Mouse (Mus musculus): ENCODE data around the gene Tia1. TPM values are rescaled to one million over a fixed set of nuclear protein-coding genes. Genes with fewer than 3 reads are reported as not detected.

Tia1 gene
- 10 to 100 TPM; 40.2 to 55.5 TPM for total RNA-seq (2023)

DNA sequence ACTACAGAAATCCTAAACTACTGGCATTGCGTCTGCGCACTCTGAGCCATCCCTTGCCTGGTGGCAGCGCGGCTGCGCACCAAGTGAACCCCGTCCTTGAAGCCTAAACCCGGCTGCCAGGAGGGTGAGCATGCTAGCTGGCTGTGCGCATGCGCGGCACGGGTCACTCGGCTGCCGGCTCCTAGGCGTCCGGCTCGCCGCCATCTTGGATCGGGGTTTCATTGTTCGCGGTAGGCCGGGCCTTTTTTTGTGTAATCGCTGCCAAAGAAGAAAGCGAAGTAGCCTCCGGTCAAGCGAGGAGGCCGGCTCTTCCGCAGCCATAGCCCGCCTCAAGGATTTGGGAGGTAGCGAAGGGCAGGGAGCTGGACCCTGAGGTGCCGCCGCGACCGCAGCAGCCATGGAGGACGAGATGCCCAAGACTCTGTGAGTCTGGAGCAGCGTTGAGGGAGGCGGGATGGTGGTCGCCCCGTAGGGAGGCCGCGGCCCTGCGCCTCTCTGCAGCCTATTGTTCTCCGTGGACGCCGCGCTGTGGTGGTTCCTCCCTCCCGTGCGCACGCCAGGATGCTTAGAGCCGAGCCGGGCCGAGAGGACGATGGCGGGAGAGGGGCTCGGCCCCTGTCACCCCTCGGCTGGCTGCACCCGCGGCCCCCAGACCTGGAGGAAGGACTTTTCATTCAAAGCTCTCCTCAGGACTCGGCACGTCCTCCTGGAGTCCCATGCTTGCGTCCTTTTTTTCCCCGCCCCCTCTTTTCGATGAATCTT, at the start of gene Tia1:
TSS of gene Tia1 (plus strand) at position 120 of the 762 bp plus-strand sequence.

DNA sequence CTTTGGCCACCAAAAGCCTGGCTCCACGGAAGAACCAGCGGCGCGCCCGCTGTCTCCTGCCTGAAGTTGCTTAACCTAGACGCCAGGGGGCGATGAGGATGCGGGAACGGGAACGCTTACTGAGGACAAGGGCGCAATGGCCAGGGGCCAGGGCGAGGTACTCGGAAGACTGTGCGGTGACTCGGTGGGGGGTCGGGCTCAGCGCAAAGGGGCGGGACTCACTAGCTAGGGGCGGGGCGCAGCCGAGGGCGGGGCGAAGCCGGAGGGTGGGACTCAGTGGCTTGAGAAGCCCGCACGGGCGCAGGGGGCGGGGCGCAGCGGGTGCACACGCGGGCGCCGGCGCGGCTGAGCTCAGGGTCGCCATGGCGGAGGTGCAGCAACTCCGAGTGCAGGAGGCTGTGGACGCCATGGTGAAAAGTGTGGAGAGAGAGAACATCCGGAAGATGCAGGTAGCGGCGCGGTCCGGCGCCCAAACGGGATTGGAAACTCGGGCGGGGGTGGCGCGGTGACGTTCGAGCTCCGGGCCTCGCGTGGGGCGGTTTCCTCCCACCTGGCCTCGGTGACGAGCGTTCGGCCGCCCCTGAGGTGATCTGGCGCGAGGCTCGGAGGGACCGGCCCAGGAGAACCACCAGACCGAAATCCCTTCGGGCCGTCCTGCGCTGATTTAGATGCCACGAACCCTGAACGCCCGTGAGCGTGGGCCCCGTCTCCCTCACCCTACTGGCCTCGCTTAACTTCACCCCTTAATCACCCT, 38.5 kb upstream of the Tia1 start, which contains the start of gene Fam136a:
TSS of gene Fam136a (plus strand) at position 276 of the 754 bp plus-strand sequence.

DNA sequence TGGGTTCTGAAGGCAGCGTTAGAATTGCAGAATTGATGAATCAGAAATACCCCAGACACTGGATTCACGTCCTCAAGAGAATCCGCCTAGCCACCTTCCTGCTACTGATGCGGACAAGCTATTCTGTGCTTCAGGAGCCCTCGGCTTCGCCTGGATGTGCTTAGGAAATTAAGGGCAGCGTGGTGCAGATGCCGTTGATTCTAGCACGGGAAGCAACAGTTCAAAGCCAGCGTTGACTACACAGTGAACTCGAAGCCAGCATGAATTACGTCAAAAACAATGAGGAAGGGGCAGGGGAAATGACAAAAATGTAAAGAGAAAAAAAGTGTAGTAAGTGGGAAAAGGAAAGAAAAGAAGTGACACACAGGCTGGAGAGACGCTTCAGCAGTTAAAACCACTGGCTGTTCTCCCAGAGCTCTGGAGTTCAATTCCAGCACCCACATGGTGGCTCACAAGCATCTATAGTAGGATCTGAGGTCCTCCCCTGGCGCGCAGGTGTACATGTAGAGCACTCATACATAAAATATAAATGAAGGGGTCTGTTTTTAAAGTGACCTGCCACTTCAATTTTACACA, 33.2 kb upstream of the Tia1 start, which contains the start of gene Snrpg:
TSS of gene Snrpg (plus strand) at position 541 of the 576 bp plus-strand sequence.

DNA sequence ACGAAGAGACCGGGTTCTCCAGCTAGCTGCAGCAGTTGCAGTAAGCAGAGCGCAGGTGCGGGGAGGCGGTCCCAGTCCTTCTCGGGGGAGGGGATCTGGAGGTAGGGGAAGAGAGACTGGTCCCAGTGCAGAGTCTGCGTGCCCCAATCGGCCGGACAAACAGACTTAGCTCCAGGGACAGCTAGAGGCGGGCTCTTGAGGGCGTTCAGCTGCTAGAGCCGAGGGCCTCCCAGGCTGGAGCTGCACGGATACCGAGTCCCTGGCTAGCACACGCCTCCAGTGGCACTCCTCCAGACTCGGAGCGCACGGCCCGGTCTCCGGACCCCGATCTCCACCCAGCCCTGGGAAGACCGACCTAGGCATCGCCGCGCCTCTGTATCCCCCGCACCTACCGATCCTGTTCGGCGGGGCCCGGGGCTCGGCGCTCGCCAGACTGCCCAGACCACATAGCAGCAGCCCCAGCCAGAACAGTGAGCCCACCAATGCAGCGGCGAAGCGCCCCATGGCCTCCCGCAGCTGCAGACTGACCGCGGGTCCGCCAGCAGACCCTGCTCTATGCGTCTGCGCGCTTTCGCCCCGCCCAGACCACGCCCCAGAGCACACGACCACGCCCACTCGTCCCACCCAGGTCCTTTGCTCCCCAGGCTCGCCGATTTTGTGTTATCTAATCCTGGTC, 7.3 kb upstream of the Tia1 start, which contains the start of gene Pcyox1:
TSS of gene Pcyox1 (minus strand) at position 574 of the 676 bp plus-strand sequence.

DNA sequence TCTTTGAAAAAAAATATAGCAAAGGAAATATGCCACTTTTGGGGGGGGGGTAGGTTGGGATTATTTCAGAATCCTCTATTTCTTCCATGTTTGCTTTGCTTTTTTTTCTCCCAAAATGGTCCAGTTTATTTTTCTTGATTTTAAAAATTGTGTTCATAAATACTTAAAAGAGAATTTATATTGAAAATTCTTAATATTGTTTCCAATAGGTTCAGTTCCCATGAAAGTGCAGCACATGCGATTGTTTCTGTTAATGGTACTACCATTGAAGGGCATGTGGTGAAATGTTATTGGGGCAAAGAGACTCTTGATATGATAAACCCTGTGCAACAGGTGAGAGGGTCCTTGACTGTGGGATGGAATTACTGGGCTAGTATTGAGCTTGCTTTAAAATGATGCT, 22.3 kb downstream of the Tia1 start, which contains the start of gene Gm44790:
TSS of gene Gm44790 (plus strand) at position 301 of the 400 bp plus-strand sequence.

DNA sequence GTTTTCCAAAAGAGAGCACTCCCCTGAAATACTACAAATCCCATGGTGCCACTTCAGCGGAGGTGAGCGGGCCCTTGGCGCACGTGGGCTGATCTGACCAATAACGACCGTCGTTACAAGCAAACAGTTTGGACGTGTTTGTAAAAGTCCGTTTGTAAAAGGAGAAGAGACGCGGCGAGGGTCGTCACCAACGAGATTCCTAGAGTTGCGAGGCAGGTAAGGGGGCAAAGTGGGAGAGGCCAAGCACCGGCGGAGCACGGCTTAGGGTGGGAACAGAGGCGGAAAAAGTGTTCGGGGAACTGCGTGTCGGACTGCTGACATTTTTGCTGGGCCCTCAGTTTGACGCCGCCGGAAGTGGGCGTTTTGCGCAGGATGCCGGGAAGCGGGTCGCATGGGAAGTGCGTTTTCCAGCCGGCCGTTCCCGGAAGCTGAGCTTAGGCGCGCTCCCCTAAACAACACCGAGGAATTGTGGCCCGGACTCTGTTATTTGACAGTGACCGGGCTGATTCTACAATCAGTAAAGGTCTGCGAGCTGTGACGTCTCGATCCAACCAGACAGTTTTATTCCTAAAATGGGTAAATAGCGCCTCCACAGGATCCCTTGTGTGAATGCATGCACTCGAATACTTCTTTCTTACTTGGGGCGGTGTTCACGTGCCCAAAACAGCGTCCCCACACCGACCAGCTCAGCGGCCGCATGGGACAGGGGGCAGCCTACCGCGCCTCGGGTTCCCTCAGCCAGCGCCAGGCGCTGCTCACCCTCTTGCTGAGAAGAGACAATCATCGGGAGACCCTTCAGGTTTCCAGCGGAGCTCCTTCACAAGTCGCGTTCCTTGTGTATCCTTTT, 34.5 kb downstream of the Tia1 start, which contains the start of gene C87436:
TSS of gene C87436 (plus strand) at position 103 of the 847 bp plus-strand sequence.

Other genes starting within 250 kb of the Tia1 start
- not detected for gene Tgfa, start 209.0 kb upstream of the Tia1 start, total RNA-seq (2023)
- 1 to 10 TPM; 3.7 to 4.6 TPM for gene Fam136a, start 38.6 kb upstream of the Tia1 start, total RNA-seq (2023)
- 100 to 1,000 TPM; 107 to 132 TPM for gene Snrpg, start 32.9 kb upstream of the Tia1 start, total RNA-seq (2023)
- gene Pcyox1, start 7.1 kb upstream of the Tia1 start, total RNA-seq (2023), result 10 to 100 TPM; 41.1 to 44.8 TPM
- gene Gm44790, start 22.4 kb downstream of the Tia1 start, total RNA-seq (2023), result 1 to 10 TPM in 1 of 2 experiments, not detected in 1; 1.7 TPM
- 10 to 100 TPM; 18.1 to 18.9 TPM for gene C87436, start 34.2 kb downstream of the Tia1 start, total RNA-seq (2023)
- 100 to 1,000 TPM; 172 to 185 TPM for gene Pcbp1, start 122.1 kb downstream of the Tia1 start, total RNA-seq (2023)
- gene Asprv1, start 223.9 kb downstream of the Tia1 start, total RNA-seq (2023), result 100 to 1,000 TPM; 107 to 137 TPM